ENCODE assay signal across 10 mouse cellular contexts in genomic region chr6:142995567-142995966, GRCm38 (mm10). TPM values are rescaled to one million over a fixed set of nuclear protein-coding genes. Genes with fewer than 3 reads are reported as not detected.
DNase-seq lines count a peak whose midpoint lies in the region; ATAC-seq lines count a peak whose summit lies in the region.
"Had no signal": no experiment of that assay in that cellular context is flagged by ENCODE, and none has a peak within 500 bp of the region (broad histone marks: within the 10 kb centered on the region; RNA-seq: fewer than 3 reads in every experiment).

No protein-coding gene starts in this region.

- H3K4me2 ChIP-seq in intestine, embryonic 14.5 days (ENCODE audit: low read length), result no peak overlapping the region
- H3K4me2 ChIP-seq in intestine, embryonic 16.5 days (ENCODE audit: low read depth, low read length), result no peak overlapping the region
- H3K4me2 ChIP-seq: embryonic facial prominence, embryonic 12.5 days had no signal

- no peaks in the 10 kb centered on the region for H3K36me3 ChIP-seq in intestine, embryonic 14.5 days (ENCODE audit: control insufficient read depth, insufficient read depth, low read length)
- no peaks in the 10 kb centered on the region for H3K36me3 ChIP-seq in intestine, embryonic 16.5 days (ENCODE audit: control insufficient read depth, insufficient read depth, low read length)
- H3K36me3 ChIP-seq: embryonic facial prominence, embryonic 12.5 days had no signal

- H3K4me1 ChIP-seq in intestine, embryonic 14.5 days (replicated peaks; ENCODE audit: control insufficient read depth, insufficient read depth, low read length), result peaks cover 17% of the 10 kb centered on the region
- peaks cover 10% of the 10 kb centered on the region for H3K4me1 ChIP-seq in intestine, embryonic 16.5 days (ENCODE audit: control insufficient read depth, insufficient read depth, low read length)

- no peak overlapping the region for H3K9ac ChIP-seq in intestine, embryonic 14.5 days (ENCODE audit: low read length)
- H3K9ac ChIP-seq in intestine, embryonic 16.5 days (ENCODE audit: low read depth, low read length), result no peak overlapping the region
- H3K9ac ChIP-seq: embryonic facial prominence, embryonic 12.5 days had no signal

- no peak overlapping the region for H3K4me3 ChIP-seq in intestine, embryonic 14.5 days (ENCODE audit: low read depth, low read length)
- H3K4me3 ChIP-seq in intestine, embryonic 16.5 days (ENCODE audit: low read length), result no peak overlapping the region
- H3K4me3 ChIP-seq: embryonic facial prominence, embryonic 12.5 days had no signal

- H3K9me3 ChIP-seq in intestine, embryonic 14.5 days (ENCODE audit: control insufficient read depth, low read length), result no peaks in the 10 kb centered on the region
- H3K9me3 ChIP-seq in intestine, embryonic 16.5 days (ENCODE audit: control insufficient read depth, low read length), result no peaks in the 10 kb centered on the region
- H3K9me3 ChIP-seq: embryonic facial prominence, embryonic 12.5 days had no signal

- no peak for DNase-seq in intestine, embryonic 14.5 days (ENCODE audit: low spot score)
- peak; percentile 89 for DNase-seq in R1 (ENCODE audit: low read depth, low spot score)
- DNase-seq in lung, postnatal 36 days, result peak; percentile 41
- no peak for DNase-seq in thymus, postnatal 10 days (ENCODE audit: low spot score in 2 of 2)
- DNase-seq in layer of hippocampus, adult 9-11 months, result no peak
- DNase-seq: kidney, adult 9 months had no signal

- H3K27ac ChIP-seq in intestine, embryonic 14.5 days (ENCODE audit: low read depth), result peak overlapping the region; percentile 40; the same call in 1 of the 2 replicates
- no peak overlapping the region for H3K27ac ChIP-seq in intestine, embryonic 16.5 days (ENCODE audit: low read length)
- H3K27ac ChIP-seq: embryonic facial prominence, embryonic 12.5 days; macrophage had no signal

- no peaks in the 10 kb centered on the region for H3K27me3 ChIP-seq in intestine, embryonic 14.5 days (replicated peaks; ENCODE audit: control insufficient read depth, insufficient read depth, low read length)
- H3K27me3 ChIP-seq in intestine, embryonic 16.5 days (replicated peaks; ENCODE audit: control insufficient read depth, insufficient read depth, low read length), result no peaks in the 10 kb centered on the region

- WGBS in intestine, embryonic 14.5 days, result 62% methylated on average over 5 of the region's 5 CpGs
- WGBS in intestine, embryonic 16.5 days, result 57% methylated on average over 5 of the region's 5 CpGs

- no peak for ATAC-seq in intestine, embryonic 14.5 days (replicated peaks; ENCODE audit: low FRiP score, low TSS enrichment, low read depth)
- no peak for ATAC-seq in intestine, embryonic 16.5 days
- peak; percentile 87 for ATAC-seq in granulocyte monocyte progenitor cell, adult 5-6 weeks (replicated peaks; ENCODE audit: poor library complexity, severe bottlenecking)

RNA-seq across cellular contexts. Expression of gene St8sia1, which starts 31.3 kb away (rescaled TPM):
- 1.8 and 2.3 TPM in 2 replicates for polyA plus RNA-seq in intestine, embryonic 14.5 days (2014; fragmentation: Nextera tagmentation; extraction: Ambion mirVana)
- 1.4 and 1.6 TPM in 2 replicates for polyA plus RNA-seq in intestine, embryonic 16.5 days (2015; fragmentation: Nextera tagmentation; extraction: Ambion mirVana)
- total RNA-seq in granulocyte monocyte progenitor cell, adult 5-6 weeks (2014; fragmentation: Nextera tagmentation), result not detected in 2 replicates
- not detected in 2 replicates for total RNA-seq in granulocyte monocyte progenitor cell, adult 5-6 weeks (2017)

Comparison
In these comparisons a context has a peak if more than half of its experiments do, and no peak if none do; other contexts are left out.
1. DNase-seq: peak in R1 (single experiment) and lung, postnatal 36 days (single experiment); none in intestine, embryonic 14.5 days (single experiment), thymus, postnatal 10 days (0 of 2) and layer of hippocampus, adult 9-11 months (single experiment).